Mouse (Mus musculus) E14TG2a.4 (cell line): ENCODE measurements around the gene Lancl1.
A peak's percentile ranks its signal among the peaks of the same experiment; 100 is the strongest.

Experiments used
- H3K27me3 ChIP-seq: 2 replicates; pipeline ENCODE4 v1.6.1; 2014; ENCODE audit warnings: low read length, control low read depth; ENCODE audit not compliant: insufficient read depth
- H3K36me3 ChIP-seq: 2 replicates; pipeline ENCODE4 v1.6.1; 2014; ENCODE audit warnings: low read length, control low read depth; ENCODE audit not compliant: insufficient read depth
- H3K4me1 ChIP-seq: replicated peaks from 2 replicates; pipeline ENCODE4 v1.6.1; 2014; ENCODE audit warnings: low read depth, low read length, control low read depth
- H3K4me3 ChIP-seq: replicated peaks from 2 replicates; pipeline ENCODE4 v1.5.1; 2014; ENCODE audit warnings: mild to moderate bottlenecking, low read length
- H3K9me3 ChIP-seq: 2 replicates; pipeline ENCODE4 v1.6.1; 2014; ENCODE audit warnings: low read length, control low read depth
- CTCF ChIP-seq: conservative IDR thresholded peaks from 2 replicates; pipeline ENCODE4 v1.5.1; 2014; ENCODE audit warnings: low read length
- NANOG ChIP-seq: IDR thresholded peaks from 2 replicates; pipeline ENCODE4 v1.6.1; 2014; ENCODE audit warnings: borderline replicate concordance, low read length, mixed read lengths
- POU5F1 ChIP-seq: IDR thresholded peaks from 2 replicates; pipeline ENCODE4 v1.6.1; 2014; ENCODE audit warnings: low read length, borderline replicate concordance

The Lancl1 gene

DNA sequence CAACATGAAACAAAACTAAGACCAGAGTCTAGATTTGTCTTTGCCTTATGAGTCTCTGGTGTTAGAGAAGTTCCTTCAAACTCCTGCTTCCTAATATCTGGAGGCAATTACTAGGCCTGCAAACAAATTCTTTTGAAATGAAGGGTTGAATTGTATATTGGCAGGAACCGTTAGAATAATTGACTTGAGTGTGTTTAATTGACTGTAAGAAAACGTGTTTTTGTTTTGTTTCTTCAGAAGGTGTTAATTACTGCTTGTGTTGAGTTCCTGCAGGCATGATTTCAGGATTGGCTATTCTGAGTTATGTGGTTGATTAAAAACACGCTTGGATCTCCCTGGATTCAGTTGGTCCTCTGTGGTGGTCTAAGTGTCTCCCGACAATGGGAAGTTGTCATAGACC, 14.0 kb upstream of the Lancl1 start:
- TF ChIP-seq POU5F1 (no peak), CTCF (no peak), NANOG (no peak)
- H3K36me3 ChIP-seq, result no peaks in the 10 kb centered on the region
- no peaks in the 10 kb centered on the region for H3K9me3 ChIP-seq
- H3K4me3 ChIP-seq, result no peak overlapping the region
- no peaks in the 10 kb centered on the region for H3K4me1 ChIP-seq
- H3K27me3 ChIP-seq, result no peaks in the 10 kb centered on the region

DNA sequence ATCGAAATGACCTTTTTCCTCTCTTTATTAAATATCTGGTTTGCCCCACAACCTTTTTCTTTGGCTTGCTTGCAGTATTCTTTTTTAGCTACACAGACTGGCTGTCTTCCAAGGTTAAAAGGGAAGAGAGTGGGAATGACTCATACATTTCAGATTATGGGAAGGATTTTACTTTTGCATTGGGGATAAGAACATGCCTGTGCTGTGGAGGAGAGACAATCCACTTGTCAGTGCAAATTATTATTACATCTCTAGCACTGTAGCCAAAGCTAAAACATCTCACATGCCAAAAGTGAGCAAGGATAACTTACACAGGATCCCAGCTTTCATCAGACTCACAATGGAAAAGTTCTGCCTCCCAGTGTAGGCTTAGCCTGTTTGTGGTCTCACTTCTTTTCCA, 10.9 kb upstream of the Lancl1 start:
- Histone ChIP-seq H3K36me3 (no peaks in the 10 kb centered on the region), H3K27me3 (no peaks in the 10 kb centered on the region), H3K4me3 (no peak overlapping the region), H3K9me3 (no peaks in the 10 kb centered on the region), H3K4me1 (no peaks in the 10 kb centered on the region)
- TF ChIP-seq POU5F1 (no peak), NANOG (no peak), CTCF (no peak)

DNA sequence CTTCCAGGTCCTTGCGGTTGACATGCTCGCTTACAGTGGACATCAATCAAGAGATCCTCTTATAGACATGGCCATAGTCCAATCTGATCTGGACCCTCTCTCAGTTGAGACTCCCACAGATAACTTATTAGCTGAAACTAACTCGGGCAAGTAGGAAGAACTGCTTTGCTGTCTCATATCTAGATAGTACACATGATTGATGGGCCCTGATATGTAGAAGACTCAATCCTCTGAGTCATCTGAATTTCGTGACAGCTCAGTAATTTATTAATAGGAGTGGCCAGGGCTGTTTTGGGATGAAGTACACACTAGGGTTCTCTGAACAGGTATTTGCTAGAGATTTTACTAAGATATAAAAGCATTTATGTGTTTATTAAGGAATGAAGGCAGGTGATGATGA, 10.0 kb upstream of the Lancl1 start:
- Histone ChIP-seq H3K4me3 (no peak overlapping the region), H3K27me3 (no peaks in the 10 kb centered on the region), H3K36me3 (no peaks in the 10 kb centered on the region), H3K4me1 (no peaks in the 10 kb centered on the region), H3K9me3 (no peaks in the 10 kb centered on the region)
- TF ChIP-seq NANOG, result no peak
- TF ChIP-seq POU5F1, result no peak
- no peak for TF ChIP-seq CTCF

DNA sequence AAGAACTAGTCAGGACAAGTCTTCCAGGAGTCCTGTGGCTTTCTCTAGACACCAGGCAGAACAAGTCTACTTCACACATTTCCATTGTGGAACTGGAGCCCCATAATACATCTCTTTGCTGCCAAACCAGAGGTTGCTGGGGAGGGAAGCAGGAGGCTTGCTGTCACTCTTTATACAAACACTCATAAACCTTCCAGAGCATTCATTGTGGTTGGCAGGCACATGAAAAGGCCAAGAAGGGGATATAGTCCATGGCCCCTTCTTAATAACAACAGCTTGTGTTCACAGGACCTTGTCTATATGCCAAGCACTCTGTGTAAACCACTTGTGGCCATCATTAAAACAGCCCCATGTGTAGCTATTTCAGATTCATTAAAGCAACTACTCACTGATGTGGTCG, 6.4 kb upstream of the Lancl1 start:
- no peaks in the 10 kb centered on the region for H3K36me3 ChIP-seq
- no peak overlapping the region for H3K4me3 ChIP-seq
- H3K4me1 ChIP-seq, result no peaks in the 10 kb centered on the region
- H3K27me3 ChIP-seq, result no peaks in the 10 kb centered on the region
- TF ChIP-seq CTCF, result no peak
- H3K9me3 ChIP-seq, result no peaks in the 10 kb centered on the region

DNA sequence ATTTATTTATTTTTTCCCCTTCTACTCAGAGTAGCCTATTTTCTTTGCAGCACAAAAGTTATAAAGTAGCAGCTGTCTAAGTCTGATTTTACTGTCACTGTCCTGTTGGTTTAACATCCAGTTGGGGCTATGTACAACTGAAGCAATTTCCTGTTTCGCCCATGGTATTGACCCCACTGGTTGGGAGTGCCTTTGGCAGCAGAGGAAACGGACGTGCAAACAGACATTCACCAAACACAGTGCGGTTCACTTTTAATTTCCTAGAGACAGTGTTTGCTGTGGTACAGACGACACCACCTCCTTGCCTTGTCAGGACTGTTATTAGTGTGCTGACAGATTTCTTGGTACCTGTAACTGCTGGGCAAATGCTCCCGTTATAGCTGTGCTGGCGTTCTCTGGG, 3.9 kb upstream of the Lancl1 start:
- no peaks in the 10 kb centered on the region for H3K27me3 ChIP-seq

DNA sequence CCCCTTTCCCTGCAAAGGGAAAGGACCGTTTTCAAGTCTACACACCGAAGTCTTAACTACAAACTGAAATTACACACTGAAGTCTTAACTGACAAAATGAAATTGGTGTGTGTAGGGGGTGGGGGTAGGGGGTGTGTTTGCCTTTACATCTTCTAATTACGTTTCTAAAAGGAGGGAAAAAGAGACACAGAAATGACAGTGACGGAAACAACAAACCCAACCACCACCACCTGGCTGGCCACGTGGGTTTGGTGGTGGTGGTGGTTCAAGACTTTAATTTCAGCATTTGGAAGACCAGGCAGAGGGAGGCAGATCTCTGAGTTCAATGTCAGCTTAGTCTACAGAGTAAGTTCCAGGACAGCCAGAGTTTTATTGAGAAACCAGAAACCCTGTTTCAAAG, 411 bp upstream of the Lancl1 start:
- H3K4me3 ChIP-seq, result peak overlapping the region; percentile 96; the same call in 1 of the 2 replicates
- H3K36me3 ChIP-seq, result peaks cover 21% of the 10 kb centered on the region
- TF ChIP-seq POU5F1, result no peak
- TF ChIP-seq CTCF, result no peak
- TF ChIP-seq NANOG, result no peak
- H3K9me3 ChIP-seq, result no peaks in the 10 kb centered on the region
- H3K27me3 ChIP-seq, result no peaks in the 10 kb centered on the region
- peaks cover 9% of the 10 kb centered on the region for H3K4me1 ChIP-seq

More for the DNA sequence above, 3.9 kb upstream of the Lancl1 start:
- Histone ChIP-seq H3K4me1 (peaks cover 9% of the 10 kb centered on the region), H3K9me3 (no peaks in the 10 kb centered on the region), H3K4me3 (no peak overlapping the region), H3K36me3 (no peaks in the 10 kb centered on the region)
- TF ChIP-seq CTCF (no peak), NANOG (no peak), POU5F1 (no peak)

DNA sequence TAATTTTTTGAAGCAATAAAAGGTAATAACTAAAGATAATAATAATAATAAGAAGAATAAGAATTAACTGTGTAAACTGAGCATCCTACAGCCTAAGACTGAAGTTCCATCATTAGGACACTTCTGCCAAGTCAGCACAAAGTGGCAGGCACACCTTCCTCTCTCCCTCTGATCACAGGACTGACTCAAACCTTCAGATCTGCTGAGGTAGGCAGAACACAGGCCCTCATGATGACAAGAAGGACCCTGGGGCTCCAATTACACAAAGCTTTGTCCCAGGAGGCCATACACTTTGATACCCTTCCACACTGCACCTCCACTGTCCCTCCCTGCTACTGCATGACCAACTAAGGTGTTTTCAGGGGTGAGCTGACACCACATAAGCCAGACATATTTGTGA, 1.5 kb downstream of the Lancl1 start:
- Histone ChIP-seq H3K36me3 (peaks cover 39% of the 10 kb centered on the region), H3K4me1 (peaks cover 9% of the 10 kb centered on the region), H3K4me3 (no peak overlapping the region), H3K9me3 (no peaks in the 10 kb centered on the region), H3K27me3 (no peaks in the 10 kb centered on the region)
- no peak for TF ChIP-seq NANOG
- TF ChIP-seq CTCF, result no peak
- no peak for TF ChIP-seq POU5F1

DNA sequence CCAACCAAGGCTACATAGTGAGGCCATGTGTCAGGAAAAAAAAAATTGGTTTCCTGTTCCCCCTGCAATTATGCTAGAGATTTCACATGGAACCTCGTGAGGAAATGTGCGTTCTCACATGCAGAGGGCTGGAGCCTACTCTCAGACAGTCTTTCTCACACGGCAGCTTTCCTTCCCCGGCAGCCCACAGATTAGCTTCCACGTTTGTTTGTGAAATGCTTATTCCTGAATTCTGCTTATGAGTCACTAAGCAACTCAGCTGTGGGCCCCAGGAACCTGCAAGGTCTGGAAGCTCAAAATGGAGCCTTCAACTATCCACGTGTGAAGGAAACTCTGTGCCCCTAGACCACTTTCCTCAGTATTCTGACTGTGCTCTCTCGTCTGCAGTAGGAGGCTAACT, 5.4 kb downstream of the Lancl1 start:
- Histone ChIP-seq H3K4me1 (peaks cover 6% of the 10 kb centered on the region), H3K9me3 (no peaks in the 10 kb centered on the region), H3K27me3 (no peaks in the 10 kb centered on the region), H3K4me3 (no peak overlapping the region), H3K36me3 (peaks cover 71% of the 10 kb centered on the region)
- TF ChIP-seq CTCF (no peak), NANOG (no peak), POU5F1 (no peak)

DNA sequence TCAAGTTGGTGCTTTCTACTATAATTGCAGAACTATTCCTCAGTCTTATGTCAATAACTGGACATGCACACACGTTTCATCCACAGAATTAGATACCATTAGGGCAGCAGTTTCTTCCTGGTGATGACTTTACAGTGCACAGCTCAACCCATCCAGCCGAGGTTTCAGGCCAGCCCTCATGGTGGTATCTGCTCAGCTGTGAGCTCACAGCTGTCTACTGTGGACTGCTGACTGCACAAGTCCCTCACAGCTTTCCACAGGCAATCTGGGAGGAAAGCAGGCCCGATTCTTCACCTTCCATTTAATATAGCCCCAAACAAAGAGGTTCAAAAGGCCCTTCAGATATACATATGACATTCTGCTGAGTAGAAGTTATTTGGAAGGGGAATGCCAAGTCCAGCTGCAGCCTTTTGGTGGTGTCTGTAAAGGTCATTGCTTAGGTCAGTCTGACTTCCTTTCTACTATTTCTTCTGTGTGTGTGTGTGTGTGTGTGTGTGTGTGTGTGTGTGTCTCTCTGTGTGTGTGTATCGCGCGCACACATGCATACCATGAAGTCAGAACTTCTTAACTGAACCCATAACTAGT, 11.7 kb downstream of the Lancl1 start:
- Histone ChIP-seq H3K9me3 (no peaks in the 10 kb centered on the region), H3K27me3 (no peaks in the 10 kb centered on the region), H3K4me1 (no peaks in the 10 kb centered on the region), H3K4me3 (no peak overlapping the region), H3K36me3 (peaks cover 58% of the 10 kb centered on the region)
- TF ChIP-seq POU5F1 (no peak), CTCF (no peak), NANOG (no peak)
